Mouse (Mus musculus): Measurements from ENCODE around the gene C2cd2l. TPM values are rescaled to one million over a fixed set of nuclear protein-coding genes. Genes with fewer than 3 reads are reported as not detected.

C2cd2l gene
- total and polyA plus RNA-seq, 3 experiments, result 4.7 to 10.9 TPM; not detected in 1

GRCm38 (mm10) chr9:44343290-44343689 lies 23.2 kb upstream of the C2cd2l start:
- peaks cover 25% of the 10 kb centered on the region for H3K79me2 ChIP-seq (ENCODE audit: control insufficient read depth, insufficient read depth, low read length, poor library complexity)
- H3K9ac ChIP-seq (ENCODE audit: control insufficient read depth, low read depth, low read length, poor library complexity, severe bottlenecking), result peak overlapping the region; percentile 90
- DNase-seq (ENCODE audit: low read depth, low spot score), result peak; percentile 93
- no peaks in the 10 kb centered on the region for H3K27me3 ChIP-seq (ENCODE audit: control insufficient read depth in 1 of 2, insufficient read depth in 2 of 2, low read length in 2 of 2)
- H3K4me3 ChIP-seq (ENCODE audit: control insufficient read depth in 1 of 2, insufficient read depth in 1 of 2, low read depth in 2 of 2, low read length in 2 of 2), result peak overlapping the region; percentile 69 to 71
- H3K9me3 ChIP-seq (replicated peaks; ENCODE audit: insufficient read depth, low read length), result no peaks in the 10 kb centered on the region
- H3K4me1 ChIP-seq (ENCODE audit: control insufficient read depth in 1 of 2, insufficient read depth in 2 of 2, low read length in 2 of 2), result peaks cover 8 to 25% of the 10 kb centered on the region in 2 experiments
- peak overlapping the region; percentile 95 for H3K27ac ChIP-seq (ENCODE audit: control insufficient read depth, low read depth, low read length)
- peaks cover 0 to 27% of the 10 kb centered on the region in 2 experiments; a peak in 2 of 4 replicates for H3K36me3 ChIP-seq (ENCODE audit: control insufficient read depth in 1 of 2, insufficient read depth in 2 of 2, low read length in 2 of 2)
- TF ChIP-seq SMC3 (IDR thresholded peaks at IDR 0.05; ENCODE audit: low read depth, low read length) (peak; percentile 13; the same call in 1 of the 2 replicates), SIN3A (IDR thresholded peaks at IDR 0.05; ENCODE audit: low read length) (peak; percentile 84), MYC (IDR thresholded peaks at IDR 0.05; ENCODE audit: low read depth, low read length) (peak; percentile 68; the same call in 1 of the 2 replicates), TCF12 (IDR thresholded peaks at IDR 0.05; ENCODE audit: low read depth, low read length) (peak; percentile 98), KAT2A (conservative IDR thresholded peaks at IDR 0.05; ENCODE audit: low read depth, low read length) (0 out of 2 replicates have a peak, but pooled peaks have one; percentile 20), TBP (IDR thresholded peaks at IDR 0.05; ENCODE audit: low read depth, low read length) (peak; percentile 44; the same call in 1 of the 2 replicates), USF2 (IDR thresholded peaks at IDR 0.05; ENCODE audit: borderline replicate concordance in 1 of 2, insufficient read depth in 1 of 2, low read depth in 1 of 2, low read length in 2 of 2) (no peak), HCFC1 (IDR thresholded peaks at IDR 0.05; ENCODE audit: low read depth, low read length) (no peak; the same call in 1 of the 2 replicates), CHD2 (IDR thresholded peaks at IDR 0.05; ENCODE audit: low read length) (no peak; the same call in 1 of the 2 replicates), ELF1 (IDR thresholded peaks at IDR 0.05; ENCODE audit: low read depth, low read length) (0 out of 2 replicates have a peak, but pooled peaks have one; percentile 37), ZNF384 (IDR thresholded peaks at IDR 0.05; ENCODE audit: low read depth, low read length) (no peak), BHLHE40 (IDR thresholded peaks at IDR 0.05; ENCODE audit: borderline replicate concordance, low read depth, low read length) (no peak), POLR2AphosphoS2 (IDR thresholded peaks at IDR 0.05; ENCODE audit: low read length) (peak; percentile 16), EP300 (IDR thresholded peaks at IDR 0.05; ENCODE audit: low read depth in 1 of 2, low read length in 2 of 2) (peak; percentile 94 to 96), ZMIZ1 (IDR thresholded peaks at IDR 0.05; ENCODE audit: low read depth, low read length) (peak; percentile 82), RAD21 (IDR thresholded peaks at IDR 0.05; ENCODE audit: low read depth, low read length) (no peak), POLR2A (IDR thresholded peaks at IDR 0.05; ENCODE audit: control insufficient read depth in 1 of 2, insufficient read depth in 1 of 2, low read depth in 1 of 2, low read length in 2 of 2, poor library complexity in 1 of 2) (no peak), RCOR1 (IDR thresholded peaks at IDR 0.05; ENCODE audit: low read depth, low read length) (peak; percentile 91), GABPA (IDR thresholded peaks at IDR 0.05; ENCODE audit: low read depth, low read length) (no peak), MAX (IDR thresholded peaks at IDR 0.05; ENCODE audit: low read length) (0 out of 2 replicates have a peak, but pooled peaks have one; percentile 56), USF1 (IDR thresholded peaks at IDR 0.05; ENCODE audit: low read depth, low read length) (no peak), GATA1 (IDR thresholded peaks at IDR 0.05; ENCODE audit: low read depth, low read length) (peak; percentile 98), MEF2A (IDR thresholded peaks at IDR 0.05; ENCODE audit: extremely low read depth, insufficient replicate concordance, low read depth, low read length, poor library complexity, severe bottlenecking) (0 out of 2 replicates have a peak, but pooled peaks have one; percentile 47), CHD1 (IDR thresholded peaks at IDR 0.05; ENCODE audit: low read depth, low read length) (0 out of 2 replicates have a peak, but pooled peaks have one; percentile 60), ZKSCAN1 (IDR thresholded peaks at IDR 0.05; ENCODE audit: low read depth, low read length) (no peak), ZC3H11A (IDR thresholded peaks at IDR 0.05; ENCODE audit: low read depth, low read length) (no peak), UBTF (IDR thresholded peaks at IDR 0.05; ENCODE audit: borderline replicate concordance, insufficient read depth, low read depth, low read length) (no peak), MAZ (IDR thresholded peaks at IDR 0.05; ENCODE audit: low read depth, low read length) (no peak), MXI1 (IDR thresholded peaks at IDR 0.05; ENCODE audit: low read depth, low read length) (peak; percentile 52), E2F4 (IDR thresholded peaks at IDR 0.05; ENCODE audit: borderline replicate concordance, low read depth, low read length) (no peak), MYB (IDR thresholded peaks at IDR 0.05; ENCODE audit: low read depth, low read length) (no peak), TAL1 (IDR thresholded peaks at IDR 0.05; ENCODE audit: low read length) (peak; percentile 98), JUND (IDR thresholded peaks at IDR 0.05; ENCODE audit: low read depth, low read length) (no peak), NRF1 (IDR thresholded peaks at IDR 0.05; ENCODE audit: insufficient read depth, low read depth, low read length, poor library complexity, severe bottlenecking) (no peak), CTCF (IDR thresholded peaks at IDR 0.05 in 2 of 3, conservative IDR thresholded peaks at IDR 0.05 in 1 of 3; ENCODE audit: control insufficient read depth in 1 of 3, insufficient read depth in 1 of 3, low read depth in 2 of 3, low read length in 3 of 3, poor library complexity in 1 of 3, severe bottlenecking in 1 of 3) (no peak), NELFE (IDR thresholded peaks at IDR 0.05; ENCODE audit: low read depth, low read length) (no peak), ETS1 (IDR thresholded peaks at IDR 0.05; ENCODE audit: low read depth, low read length) (peak; percentile 91)

Measured in MEL (cell line).